Mouse (Mus musculus) G1E-ER4 (cell line): ENCODE measurements around the gene Slc25a47. TPM values are rescaled to one million over a fixed set of nuclear protein-coding genes. Genes with fewer than 3 reads are reported as not detected.

Experiments
- GATA1 ChIP-seq: IDR thresholded peaks from one replicate; pipeline ENCODE4 v1.8.0; 2012; ENCODE audit warnings: low read length, inconsistent platforms
- polyA plus RNA-seq: library from polyadenylated mRNA; stranded (reverse); fragments of >175 nt; gene quantifications from 2 replicates; pipeline ENCODE4 v1.2.3, GENCODE M21; 2012

The Slc25a47 gene
- polyA plus RNA-seq, 1 experiment, result 3.4 TPM

DNA sequence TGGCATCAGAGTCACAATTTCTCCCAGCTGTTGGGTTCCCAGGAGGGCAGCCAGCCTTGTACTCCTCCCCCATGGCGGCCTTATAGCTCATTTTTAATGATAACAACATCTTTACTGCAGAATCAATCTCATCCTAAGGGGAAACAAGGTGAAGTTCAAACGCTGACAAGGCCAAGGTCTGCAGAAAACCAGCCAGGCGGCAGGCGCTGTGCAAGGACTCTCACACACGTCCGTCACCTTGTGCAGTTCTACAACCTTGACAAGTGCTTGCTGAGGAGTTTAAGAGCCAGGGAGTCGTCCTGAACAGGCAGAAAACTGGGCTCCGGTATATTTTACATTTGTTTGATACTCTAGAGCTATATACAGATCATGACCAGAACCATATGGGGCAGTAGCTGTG, 46.9 kb downstream of the Slc25a47 start:
- TF ChIP-seq GATA1, result no peak

DNA sequence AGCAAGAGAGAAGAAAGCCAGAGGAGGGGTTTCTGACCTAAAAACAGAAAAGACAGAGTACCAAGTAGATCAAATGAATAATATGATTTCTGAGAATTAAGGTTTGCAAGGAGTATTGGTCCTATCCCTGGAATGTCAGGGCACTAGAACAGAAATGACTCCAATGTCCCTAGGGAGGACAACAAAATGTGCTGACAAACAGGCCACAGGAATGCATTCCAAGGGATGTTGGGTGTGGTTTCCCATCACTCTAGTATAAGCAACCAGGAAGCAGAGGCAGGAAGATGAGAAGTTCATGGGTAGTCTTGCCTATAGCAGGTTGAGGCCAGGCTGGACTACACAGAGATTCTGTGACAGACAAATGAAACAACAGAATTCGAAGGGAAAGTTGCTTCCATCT, 50.1 kb downstream of the Slc25a47 start:
- TF ChIP-seq GATA1, result no peak

GRCm38 (mm10) chr12:108887077-108887476, 51.2 kb downstream of the Slc25a47 start:
- no peak for TF ChIP-seq GATA1

- no peak for TF ChIP-seq GATA1
These were observed 52.8 kb downstream of the Slc25a47 start for GRCm38 (mm10) chr12:108888632-108889031.

DNA sequence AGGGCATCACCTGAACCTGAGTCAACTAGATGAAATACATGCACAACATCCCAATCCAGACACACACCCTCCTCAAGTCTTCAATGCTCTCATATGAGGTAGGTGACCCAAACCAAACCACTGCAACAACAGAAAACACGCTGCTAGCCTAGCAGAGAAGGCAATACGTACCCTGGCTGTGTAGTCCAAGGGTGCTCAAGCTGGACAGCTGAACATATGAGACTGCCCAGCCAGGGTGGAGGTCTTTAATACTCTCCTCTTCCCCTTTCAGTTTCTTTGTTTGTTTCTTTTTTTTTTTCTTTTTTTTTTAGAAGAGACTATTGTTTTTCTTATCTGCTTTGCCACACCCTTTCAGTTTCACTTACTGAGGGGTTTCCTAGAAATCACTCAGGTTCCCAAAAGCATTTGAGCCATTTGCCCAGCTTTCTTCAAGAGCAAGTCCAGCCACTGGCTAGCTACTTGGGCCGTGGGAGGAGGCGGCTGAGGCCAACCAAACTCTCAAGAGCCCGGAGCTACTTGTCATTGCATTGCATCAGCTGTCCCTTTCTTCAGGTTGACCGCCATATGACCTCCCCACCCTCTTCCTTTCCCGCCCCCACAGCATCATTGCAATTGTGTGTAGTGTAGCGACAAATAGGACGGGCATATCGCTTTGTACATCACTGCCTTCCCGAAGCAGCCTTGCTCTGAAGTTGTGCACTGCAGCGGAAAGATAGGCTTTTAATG, 57.3 kb downstream of the Slc25a47 start, which contains the start of gene Wdr25:
Gene Wdr25, plus strand, starts transcription at position 643 of the 726 bp plus-strand sequence.
- no peak for TF ChIP-seq GATA1

DNA sequence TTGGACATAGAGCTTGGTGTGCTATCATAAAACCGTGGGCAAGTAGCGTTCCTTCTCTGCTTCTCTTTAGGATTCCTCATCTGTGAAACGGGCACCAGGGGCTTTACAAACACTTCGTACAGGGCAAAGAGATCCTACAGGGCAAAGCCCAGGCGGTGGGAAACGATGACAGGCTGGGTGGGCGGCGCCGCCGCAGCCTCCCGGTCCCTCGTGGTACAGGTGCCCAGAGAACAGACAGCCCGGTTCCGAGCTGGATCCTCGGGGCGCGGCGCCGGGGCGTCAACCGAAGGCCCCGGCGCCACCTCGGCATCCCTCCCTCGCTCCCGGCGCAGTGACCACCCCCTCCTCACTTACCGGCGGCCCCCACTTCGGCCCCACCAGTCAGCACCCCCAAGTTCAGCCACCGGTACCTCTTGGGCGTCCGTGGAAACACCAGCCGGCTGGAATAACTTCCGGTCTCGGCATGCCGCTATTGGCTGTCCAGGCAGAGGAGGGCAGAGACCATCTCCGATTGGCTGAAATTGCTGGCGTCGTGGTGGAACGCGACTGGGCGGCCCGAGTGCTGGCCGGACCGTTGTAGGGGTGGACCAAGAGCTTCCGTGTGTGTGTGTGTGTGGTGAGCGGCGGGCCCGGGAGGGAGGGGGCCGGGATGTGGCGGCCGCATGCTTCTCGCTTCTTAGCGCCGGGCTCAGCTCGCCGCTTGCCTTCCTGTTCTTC, 58.0 kb downstream of the Slc25a47 start, which contains the start of gene Wars:
Gene Wars, minus strand, starts transcription at position 460 of the 717 bp plus-strand sequence.
- TF ChIP-seq GATA1, result no peak

- no peak for TF ChIP-seq GATA1
These were observed 58.6 kb downstream of the Slc25a47 start for GRCm38 (mm10) chr12:108894432-108894816.

DNA sequence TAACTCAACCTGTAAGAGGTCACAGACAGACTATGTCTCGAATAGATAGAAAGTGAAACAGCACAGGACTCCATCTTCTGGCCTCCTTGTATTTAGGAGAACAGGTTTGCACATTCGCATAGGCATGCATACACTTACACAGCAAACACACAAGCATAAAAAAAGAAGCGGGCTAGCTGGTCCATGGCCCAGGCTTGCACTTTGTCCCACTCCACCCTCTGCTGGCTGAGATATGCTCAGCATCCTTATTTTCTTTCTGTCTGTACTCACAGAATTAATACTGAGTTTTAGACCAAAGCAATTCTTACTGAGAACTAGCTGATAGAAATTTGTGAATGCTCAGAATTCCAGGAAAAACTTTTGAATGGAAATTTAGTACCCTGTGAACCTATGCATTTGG, 60.2 kb downstream of the Slc25a47 start:
- TF ChIP-seq GATA1, result no peak

DNA sequence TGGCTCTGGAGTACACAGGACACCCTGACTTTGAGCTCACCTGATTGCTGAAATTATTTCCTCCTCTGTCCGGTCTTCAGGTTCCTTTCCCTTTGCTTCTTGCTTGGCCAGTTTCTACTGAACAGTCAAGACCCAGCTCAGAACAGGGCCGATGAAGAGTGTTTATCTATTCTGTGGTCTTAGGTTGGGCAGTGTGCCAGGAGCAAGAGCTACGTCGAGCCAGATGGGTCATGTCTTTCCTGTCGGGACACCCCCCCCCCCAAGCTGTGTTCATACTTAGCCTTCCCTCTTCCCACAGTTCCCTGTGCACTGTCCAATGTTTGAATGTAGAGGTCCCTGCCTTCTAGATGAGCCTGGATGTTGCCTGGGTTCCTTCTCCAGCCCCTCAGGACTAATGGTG, 65.5 kb downstream of the Slc25a47 start:
- no peak for TF ChIP-seq GATA1

GRCm38 (mm10) chr12:108902940-108903339, 67.1 kb downstream of the Slc25a47 start:
- TF ChIP-seq GATA1, result no peak

DNA sequence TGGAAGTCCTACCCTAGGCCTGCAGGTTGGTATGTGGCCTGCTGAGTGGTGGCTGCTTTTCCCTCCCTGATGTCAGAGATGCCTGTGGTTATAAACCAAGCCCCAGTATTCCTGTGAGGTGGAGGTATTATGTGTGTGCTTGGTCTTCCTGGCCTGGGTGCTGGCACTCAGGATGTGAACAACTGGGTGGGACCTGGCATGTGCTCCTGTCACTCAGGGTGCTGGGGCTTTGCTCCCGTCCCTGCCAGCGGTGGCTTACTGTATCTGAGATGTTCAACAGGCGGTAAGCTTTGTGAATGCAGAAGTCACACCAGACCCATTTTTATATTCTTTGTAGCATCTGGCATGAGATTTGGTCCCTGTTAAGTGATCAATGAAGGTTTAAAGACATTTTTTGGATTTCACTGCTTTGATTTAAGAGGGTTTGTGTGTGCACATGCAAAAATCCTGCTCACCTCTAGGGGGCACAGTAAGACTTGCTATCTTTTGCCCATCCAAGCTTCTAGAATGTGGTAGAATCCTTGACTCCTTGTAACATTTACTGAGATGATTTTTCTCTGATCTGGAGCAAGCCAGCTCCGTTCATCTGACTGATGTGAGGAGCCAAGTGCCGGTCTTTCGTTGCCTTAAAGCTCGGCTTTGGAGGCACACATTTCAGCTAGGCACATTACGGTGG, 67.9 kb downstream of the Slc25a47 start:
- no peak for TF ChIP-seq GATA1

DNA sequence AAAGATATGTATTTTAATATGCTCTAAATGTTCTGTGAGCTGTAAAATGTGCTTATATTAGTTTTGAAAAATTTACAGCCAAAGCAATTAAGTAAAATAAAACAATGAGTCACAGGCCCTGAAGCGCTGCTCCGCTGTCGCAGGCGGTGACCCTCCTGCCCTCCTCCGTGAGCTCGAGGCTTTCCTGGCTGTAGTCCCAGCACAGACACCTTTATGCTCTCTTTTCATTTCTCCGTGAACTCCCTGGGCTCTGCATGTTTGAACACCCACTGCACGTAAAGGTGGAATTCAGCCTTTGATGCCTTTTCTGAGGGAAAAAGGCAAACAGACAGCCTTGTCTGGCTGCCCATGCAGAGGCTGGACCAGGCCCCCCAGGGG, 68.4 kb downstream of the Slc25a47 start:
- no peak for TF ChIP-seq GATA1

GRCm38 (mm10) chr12:108905620-108906302, 69.9 kb downstream of the Slc25a47 start:
- no peak for TF ChIP-seq GATA1

DNA sequence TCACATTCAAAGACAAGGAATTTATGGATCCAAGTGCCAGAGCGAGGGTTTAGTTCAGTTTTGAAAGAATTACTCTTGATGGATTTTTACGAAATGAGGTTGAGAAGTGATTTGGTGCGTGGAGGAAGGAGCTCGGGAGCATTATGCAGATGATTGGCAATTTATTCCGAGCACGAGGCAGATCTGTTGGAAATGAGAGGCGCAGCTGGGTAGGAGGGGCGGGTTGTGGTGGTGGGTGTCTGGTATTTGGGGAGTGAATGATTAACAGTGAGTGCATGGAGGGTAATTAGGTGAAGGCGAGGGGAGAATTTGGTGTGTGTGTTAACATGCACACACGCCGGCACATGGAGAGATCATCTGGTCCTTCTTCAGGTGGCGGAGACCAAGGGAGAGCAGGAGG, 70.6 kb downstream of the Slc25a47 start:
- no peak for TF ChIP-seq GATA1

Other genes starting within 250 kb of the Slc25a47 start
- gene Degs2, start 133.7 kb upstream of the Slc25a47 start, polyA plus RNA-seq, result not detected in 2 replicates
- gene Yy1, start 43.1 kb upstream of the Slc25a47 start, polyA plus RNA-seq, result 52.9 and 62.6 TPM in 2 replicates
- 1.1 and 1.6 TPM in 2 replicates for gene Slc25a29, start 163 bp upstream of the Slc25a47 start, polyA plus RNA-seq
- 4.1 and 5.0 TPM in 2 replicates for gene Wdr25, start 57.6 kb downstream of the Slc25a47 start, polyA plus RNA-seq
- gene Wars, start 58.1 kb downstream of the Slc25a47 start, polyA plus RNA-seq, result 38.6 and 104 TPM in 2 replicates
- not detected in 2 replicates for gene Begain, start 232.2 kb downstream of the Slc25a47 start, polyA plus RNA-seq